Mouse (Mus musculus): Measurements from ENCODE around the gene Slc12a7. TPM values are rescaled to one million over a fixed set of nuclear protein-coding genes. Genes with fewer than 3 reads are reported as not detected.
"Not testable (repeated sequence)": the region's sequence is repeated elsewhere in the genome, so short reads cannot be mapped to it uniquely, and the experiment has no call there.

Gene Slc12a7
- polyA plus RNA-seq, 1 experiment from 2014 or later, result 43.4 TPM

DNA sequence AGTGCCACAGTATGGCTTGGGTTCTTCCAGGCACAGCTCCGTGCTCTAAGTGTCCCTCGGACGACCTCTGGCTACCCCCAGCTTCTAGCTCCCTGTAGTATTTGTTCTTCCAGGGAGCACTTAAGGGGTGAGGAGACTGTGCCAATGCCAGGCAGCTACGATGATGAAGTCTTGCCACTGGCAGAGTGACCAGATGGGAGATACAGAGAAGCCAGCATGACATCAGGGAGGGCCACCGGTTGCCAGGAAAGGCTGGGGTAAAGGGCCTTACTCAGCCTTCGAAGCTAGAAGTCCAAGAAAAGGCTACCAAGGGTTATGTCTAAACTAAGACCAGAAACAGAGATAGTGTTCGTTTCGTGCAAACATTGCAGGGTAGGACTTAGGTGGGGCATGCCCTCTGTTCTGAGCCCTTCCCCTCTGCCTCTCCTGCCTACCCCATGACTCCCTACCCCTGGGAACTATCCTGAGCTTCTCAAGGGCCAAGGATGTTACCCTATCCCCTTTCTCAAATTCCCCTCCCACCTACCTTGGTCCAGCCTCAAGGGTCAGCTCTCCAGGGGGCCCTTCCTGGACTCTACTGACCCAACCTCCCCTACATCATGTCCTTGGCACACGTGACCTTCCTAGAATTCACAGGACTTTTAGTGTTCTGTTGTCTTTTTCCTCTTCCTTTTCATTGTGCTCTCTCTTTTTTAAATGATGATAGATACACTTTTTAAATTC lies 31.6 kb upstream of the Slc12a7 start:
- H3K9me3 ChIP-seq, result no peaks in the 10 kb centered on the region
- H3K36me3 ChIP-seq, result no peaks in the 10 kb centered on the region
- H3K27me3 ChIP-seq (ENCODE audit: insufficient read depth, poor library complexity, severe bottlenecking), result no peaks in the 10 kb centered on the region
- no peak overlapping the region for H3K27ac ChIP-seq
- no peak overlapping the region for H3K4me3 ChIP-seq
- no peaks in the 10 kb centered on the region for H3K4me1 ChIP-seq (replicated peaks)
- 87% methylated on average over 9 of the region's 9 CpGs for WGBS
- no peak for DNase-seq (ENCODE audit: low spot score)

DNA sequence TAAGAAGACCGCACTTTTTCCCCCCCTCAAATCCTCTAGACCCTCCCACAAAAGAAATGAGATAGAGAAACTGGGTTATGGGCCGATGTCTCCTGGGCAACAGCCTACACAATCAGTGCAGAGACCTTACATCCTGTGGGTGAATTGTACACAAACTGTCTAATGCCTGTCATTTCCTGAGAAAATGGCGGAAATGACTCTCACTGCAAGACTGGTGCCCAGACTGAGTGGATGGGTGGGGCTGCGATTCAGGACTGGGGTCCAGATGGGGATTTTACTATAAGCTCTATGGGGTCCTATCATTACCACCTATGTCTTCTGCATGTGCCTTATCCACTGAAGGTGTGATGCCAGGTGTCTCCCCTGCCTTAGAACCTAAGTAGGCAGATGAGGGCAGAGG lies 30.1 kb upstream of the Slc12a7 start:
- WGBS, result 93% methylated on average over 4 of the region's 4 CpGs

DNA sequence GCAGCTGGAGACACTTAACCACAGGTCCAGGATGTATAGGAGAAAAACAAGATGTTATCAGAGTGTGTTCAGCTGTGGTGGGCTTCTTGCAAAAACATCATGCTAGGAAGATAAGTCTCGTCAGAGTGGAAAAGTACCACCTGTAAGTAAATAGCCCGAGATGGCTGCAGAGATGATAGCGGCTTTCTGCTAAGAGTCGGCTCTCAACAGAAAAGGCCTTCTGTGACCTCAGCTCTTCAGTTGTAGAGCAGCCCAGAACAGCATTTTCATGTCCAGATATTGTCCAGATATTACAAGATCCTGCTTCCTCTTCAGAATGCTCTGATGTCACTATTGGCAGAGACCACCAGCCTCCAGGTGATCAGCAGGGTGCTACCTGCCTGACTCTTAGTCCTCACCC lies 29.4 kb upstream of the Slc12a7 start:
- H3K27me3 ChIP-seq (ENCODE audit: insufficient read depth, poor library complexity, severe bottlenecking); H3K4me1 ChIP-seq (replicated peaks); H3K4me3 ChIP-seq; DNase-seq (ENCODE audit: low spot score); H3K36me3 ChIP-seq; H3K27ac ChIP-seq; H3K9me3 ChIP-seq: not testable (repeated sequence)
- WGBS, result 88% methylated on average over 4 of the region's 4 CpGs

More for the DNA sequence above, 30.1 kb upstream of the Slc12a7 start:
- DNase-seq (ENCODE audit: low spot score), result no peak
- H3K9me3 ChIP-seq, result no peaks in the 10 kb centered on the region
- H3K27me3 ChIP-seq (ENCODE audit: insufficient read depth, poor library complexity, severe bottlenecking), result no peaks in the 10 kb centered on the region
- H3K4me3 ChIP-seq, result no peak overlapping the region
- H3K4me1 ChIP-seq (replicated peaks), result no peaks in the 10 kb centered on the region
- no peaks in the 10 kb centered on the region for H3K36me3 ChIP-seq
- no peak overlapping the region for H3K27ac ChIP-seq

DNA sequence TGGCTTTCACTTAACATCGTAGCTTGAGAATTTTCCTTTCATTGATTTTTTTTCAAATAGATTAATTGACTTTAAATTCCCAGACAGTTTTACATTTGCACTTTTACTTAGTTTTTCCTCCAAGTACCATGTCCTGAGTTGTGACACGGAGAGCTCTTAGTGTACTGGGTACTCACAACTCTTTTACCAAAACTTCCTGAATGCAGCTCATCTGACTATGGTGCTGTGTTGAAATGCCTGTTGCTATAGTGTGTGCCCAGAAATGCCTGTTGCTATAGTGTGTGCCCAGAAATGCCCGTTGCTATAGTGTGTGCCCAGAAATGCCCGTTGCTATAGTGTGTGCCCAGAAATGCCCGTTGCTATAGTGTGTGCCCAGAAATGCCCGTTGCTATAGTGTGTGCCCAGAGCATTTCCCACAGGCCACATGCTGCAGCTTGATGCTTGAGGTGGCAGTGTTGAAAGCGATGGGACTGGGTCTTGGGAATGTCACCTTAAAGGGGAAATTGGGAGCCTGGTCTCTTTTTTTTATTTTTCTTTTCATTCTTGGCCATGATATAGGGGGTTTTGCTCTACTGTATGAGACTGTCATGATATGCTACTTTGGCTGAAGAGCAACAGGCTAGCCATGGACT lies 28.1 kb upstream of the Slc12a7 start, which contains the start of gene Slc6a19:
TSS of gene Slc6a19 (minus strand) at position 172 of the 632 bp plus-strand sequence.
- H3K27me3 ChIP-seq (ENCODE audit: insufficient read depth, poor library complexity, severe bottlenecking), result no peaks in the 10 kb centered on the region
- H3K9me3 ChIP-seq, result no peaks in the 10 kb centered on the region
- 90% methylated on average over 7 of the region's 7 CpGs for WGBS
- no peaks in the 10 kb centered on the region for H3K36me3 ChIP-seq
- no peak for DNase-seq (ENCODE audit: low spot score)
- H3K4me3 ChIP-seq, result no peak within 1 kb of the TSS
- H3K4me1 ChIP-seq (replicated peaks), result no peaks in the 10 kb centered on the region
- H3K27ac ChIP-seq, result no peak within 1 kb of the TSS

DNA sequence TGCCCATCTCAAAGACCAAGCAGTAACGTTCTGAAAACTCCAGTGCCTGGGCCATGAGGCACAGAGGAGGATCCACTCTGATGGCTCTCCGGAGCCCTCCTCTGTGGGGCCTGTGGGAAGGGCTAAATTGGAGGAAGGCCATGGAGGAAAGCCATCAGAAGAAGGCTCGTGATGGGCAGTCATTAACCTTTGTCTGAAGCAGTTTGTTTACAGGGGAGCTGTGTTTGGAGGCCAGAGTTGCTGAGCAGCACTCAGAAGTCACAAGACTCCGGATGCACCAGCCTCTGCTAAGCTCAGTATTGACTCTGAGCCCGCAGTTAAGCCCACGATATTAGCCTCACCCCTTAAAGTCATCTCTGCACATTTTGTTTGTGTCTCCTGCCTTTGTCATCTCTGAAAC lies 23.4 kb upstream of the Slc12a7 start:
- Histone ChIP-seq H3K27ac (no peak overlapping the region), H3K36me3 (no peaks in the 10 kb centered on the region), H3K4me3 (no peak overlapping the region), H3K9me3 (no peaks in the 10 kb centered on the region), H3K27me3 (ENCODE audit: insufficient read depth, poor library complexity, severe bottlenecking) (no peaks in the 10 kb centered on the region), H3K4me1 (replicated peaks) (no peaks in the 10 kb centered on the region)
- no peak for DNase-seq (ENCODE audit: low spot score)
- WGBS, result 83% methylated on average over 6 of the region's 6 CpGs

DNA sequence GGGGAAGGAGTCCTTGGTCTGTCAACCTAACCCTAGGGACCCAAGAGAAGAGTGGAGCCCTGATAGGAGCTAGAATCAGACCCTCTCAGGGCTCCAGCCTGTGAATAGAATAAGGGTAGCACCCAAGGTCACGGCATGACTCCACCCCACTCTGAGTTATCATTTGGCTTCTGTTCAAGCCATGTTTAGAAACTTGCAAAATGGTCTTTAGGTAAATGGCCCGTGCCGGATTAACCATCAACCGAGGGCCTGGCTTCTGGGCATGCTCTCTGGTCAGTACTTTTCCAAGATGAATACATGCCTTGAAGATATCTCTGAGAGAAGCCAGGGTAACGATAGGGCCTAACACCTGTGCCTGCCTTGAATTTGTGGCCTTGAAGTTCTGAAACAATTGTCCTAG lies 21.7 kb upstream of the Slc12a7 start:
- no peaks in the 10 kb centered on the region for H3K36me3 ChIP-seq
- 95% methylated on average over 5 of the region's 5 CpGs for WGBS

DNA sequence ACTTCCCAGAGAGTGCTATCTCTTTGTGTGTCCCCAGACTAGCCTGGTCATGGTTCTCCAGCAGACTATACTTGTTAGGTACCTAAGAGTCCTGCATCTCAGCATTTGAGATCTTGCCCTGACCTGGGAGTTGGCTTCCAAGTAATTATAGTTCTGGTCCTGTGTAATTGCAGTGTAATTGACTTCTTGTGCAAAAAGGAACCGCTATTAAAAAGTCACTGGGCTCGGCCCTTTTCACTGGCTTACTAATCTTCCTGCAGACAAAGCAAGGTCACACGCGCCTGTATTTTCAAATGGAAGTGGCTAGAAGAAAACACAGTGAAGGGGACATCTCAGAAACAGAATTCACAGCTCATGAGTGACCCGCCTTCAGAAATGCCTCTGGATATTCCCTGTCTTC lies 21.1 kb upstream of the Slc12a7 start:
- DNase-seq (ENCODE audit: low spot score), result no peak
- Histone ChIP-seq H3K27ac (no peak overlapping the region), H3K4me1 (replicated peaks) (no peaks in the 10 kb centered on the region), H3K36me3 (no peaks in the 10 kb centered on the region), H3K4me3 (no peak overlapping the region), H3K9me3 (no peaks in the 10 kb centered on the region), H3K27me3 (ENCODE audit: insufficient read depth, poor library complexity, severe bottlenecking) (0 out of 2 replicates have a peak, but pooled peaks cover 3% of the 10 kb centered on the region)
- WGBS, result 89% methylated on average over 5 of the region's 5 CpGs

More for the DNA sequence above, 21.7 kb upstream of the Slc12a7 start:
- Histone ChIP-seq H3K27me3 (ENCODE audit: insufficient read depth, poor library complexity, severe bottlenecking) (no peaks in the 10 kb centered on the region), H3K4me1 (replicated peaks) (no peaks in the 10 kb centered on the region), H3K27ac (no peak overlapping the region), H3K9me3 (no peaks in the 10 kb centered on the region), H3K4me3 (no peak overlapping the region)
- no peak for DNase-seq (ENCODE audit: low spot score)

DNA sequence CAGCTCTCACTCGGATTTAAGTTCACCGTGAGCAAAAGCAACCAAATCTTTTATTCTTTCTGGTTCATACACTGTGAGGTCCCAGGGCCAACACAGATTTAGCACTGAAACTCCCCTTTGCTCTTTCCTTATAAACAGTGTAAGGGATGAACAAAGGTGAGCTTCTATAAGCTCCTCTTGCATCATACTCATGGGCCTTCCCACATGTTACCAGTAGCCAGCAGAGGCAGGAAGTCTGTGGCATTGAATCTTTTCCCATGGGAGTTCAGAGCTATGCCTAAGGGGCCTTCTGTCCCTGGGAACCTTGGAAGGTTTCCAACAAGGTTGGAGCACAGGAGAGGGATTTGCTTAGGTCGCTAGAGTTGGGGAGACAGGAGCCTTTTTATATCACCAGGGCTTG lies 20.7 kb upstream of the Slc12a7 start:
- H3K27me3 ChIP-seq (ENCODE audit: insufficient read depth, poor library complexity, severe bottlenecking), result 0 out of 2 replicates have a peak, but pooled peaks cover 3% of the 10 kb centered on the region
- 82% methylated on average over 3 of the region's 3 CpGs for WGBS

DNA sequence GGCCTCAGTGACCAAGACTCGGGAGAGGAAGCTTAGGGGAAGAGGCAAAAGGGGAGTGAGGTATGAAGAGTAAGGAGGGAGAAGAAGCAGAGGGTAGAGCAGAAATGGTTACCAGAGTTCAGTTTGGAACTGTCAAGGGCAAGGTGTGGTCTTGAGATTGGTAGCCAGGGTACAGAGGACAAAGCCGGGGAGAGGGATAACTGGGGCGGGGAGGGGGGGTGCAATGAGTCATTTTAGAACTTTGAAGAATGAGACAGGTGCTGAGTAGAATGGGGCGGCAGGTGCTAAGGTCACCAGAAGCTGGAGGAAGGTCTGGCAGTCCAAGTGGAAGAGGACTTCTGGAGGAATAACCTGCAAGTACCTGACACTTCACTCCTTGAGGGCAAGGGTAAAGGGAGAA lies 19.7 kb upstream of the Slc12a7 start:
- no peak for DNase-seq (ENCODE audit: low spot score)
- H3K9me3 ChIP-seq, result no peaks in the 10 kb centered on the region
- no peaks in the 10 kb centered on the region for H3K4me1 ChIP-seq (replicated peaks)
- H3K27me3 ChIP-seq (ENCODE audit: insufficient read depth, poor library complexity, severe bottlenecking), result 0 out of 2 replicates have a peak, but pooled peaks cover 3% of the 10 kb centered on the region
- H3K4me3 ChIP-seq, result no peak overlapping the region
- WGBS, result 84% methylated on average over 4 of the region's 4 CpGs
- no peak overlapping the region for H3K27ac ChIP-seq
- no peaks in the 10 kb centered on the region for H3K36me3 ChIP-seq

More for the DNA sequence above, 20.7 kb upstream of the Slc12a7 start:
- DNase-seq (ENCODE audit: low spot score), result no peak
- Histone ChIP-seq H3K4me3 (no peak overlapping the region), H3K27ac (no peak overlapping the region), H3K9me3 (no peaks in the 10 kb centered on the region), H3K36me3 (no peaks in the 10 kb centered on the region), H3K4me1 (replicated peaks) (no peaks in the 10 kb centered on the region)

DNA sequence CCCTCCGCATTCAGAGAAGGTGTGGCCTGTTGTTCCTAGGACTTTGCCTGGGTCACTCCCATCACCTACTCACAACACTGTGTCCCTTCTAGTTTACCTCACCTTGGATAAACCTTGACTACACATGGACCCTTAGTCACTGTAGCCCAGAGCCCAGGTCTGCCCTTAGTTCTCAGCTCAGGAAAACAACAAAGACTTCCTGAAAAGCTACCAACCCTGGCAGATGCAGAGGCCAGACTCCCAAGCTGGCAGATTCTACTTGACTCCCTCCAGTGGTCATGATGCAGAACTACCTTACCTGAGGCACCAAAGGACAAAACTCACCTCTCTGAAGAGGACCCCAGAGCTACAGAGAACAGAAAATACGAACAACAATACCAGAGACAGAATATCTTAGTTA lies 18.9 kb upstream of the Slc12a7 start:
- H3K27ac ChIP-seq, result no peak overlapping the region
- H3K27me3 ChIP-seq (ENCODE audit: insufficient read depth, poor library complexity, severe bottlenecking), result 0 out of 2 replicates have a peak, but pooled peaks cover 3% of the 10 kb centered on the region
- H3K4me1 ChIP-seq (replicated peaks), result no peaks in the 10 kb centered on the region
- no peaks in the 10 kb centered on the region for H3K36me3 ChIP-seq
- 69% methylated on average over 2 of the region's 2 CpGs for WGBS
- no peaks in the 10 kb centered on the region for H3K9me3 ChIP-seq
- no peak overlapping the region for H3K4me3 ChIP-seq
- DNase-seq (ENCODE audit: low spot score), result no peak

DNA sequence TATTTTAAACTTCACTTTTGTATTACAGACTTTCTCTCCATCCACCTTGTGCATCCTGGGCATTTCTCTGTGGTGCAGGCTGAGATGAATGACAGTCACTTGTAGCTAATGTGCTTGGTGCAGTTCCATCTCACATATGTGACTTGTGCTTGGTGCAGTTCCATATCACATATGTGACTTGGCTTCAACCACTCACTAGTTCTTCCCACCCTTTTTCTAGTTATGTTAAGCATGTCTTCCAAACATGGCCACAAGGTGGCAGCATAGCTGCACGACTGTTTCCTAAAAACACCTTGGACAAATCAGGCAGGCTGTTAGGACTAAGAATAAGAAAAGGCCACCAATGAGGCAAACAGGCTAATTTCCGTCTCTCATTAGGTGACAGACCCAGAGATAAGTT lies 14.7 kb upstream of the Slc12a7 start:
- 6% methylated on average over 2 of the region's 2 CpGs for WGBS
- Histone ChIP-seq H3K27me3 (ENCODE audit: insufficient read depth, poor library complexity, severe bottlenecking) (0 out of 2 replicates have a peak, but pooled peaks cover 3% of the 10 kb centered on the region), H3K36me3 (no peaks in the 10 kb centered on the region), H3K4me1 (replicated peaks) (no peaks in the 10 kb centered on the region; the same call in 1 of the 2 replicates), H3K27ac (no peak overlapping the region), H3K4me3 (no peak overlapping the region), H3K9me3 (no peaks in the 10 kb centered on the region)
- peak; percentile 82 for DNase-seq (ENCODE audit: low spot score)

DNA sequence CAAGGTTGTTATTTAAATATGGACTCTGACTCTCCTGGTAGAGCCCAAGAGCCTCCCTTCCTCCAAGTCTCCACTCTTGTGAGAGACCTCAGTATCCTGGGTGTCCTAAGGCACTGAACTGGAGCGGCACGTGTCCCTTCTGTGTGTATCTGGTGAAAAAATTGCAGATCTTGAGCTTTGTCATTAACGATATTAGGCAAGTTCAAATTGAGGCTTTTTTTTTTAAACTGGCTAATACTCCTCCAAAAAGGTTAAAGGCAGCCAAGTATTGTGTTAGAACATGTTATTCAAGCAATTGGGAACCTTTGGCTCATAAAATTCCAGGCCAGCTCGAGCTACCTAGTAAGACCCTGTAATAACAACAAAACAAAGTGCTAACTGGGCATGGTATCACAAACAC lies 12.7 kb upstream of the Slc12a7 start:
- Histone ChIP-seq H3K36me3 (no peaks in the 10 kb centered on the region), H3K4me1 (replicated peaks) (no peaks in the 10 kb centered on the region; the same call in 1 of the 2 replicates), H3K9me3 (no peaks in the 10 kb centered on the region), H3K27me3 (ENCODE audit: insufficient read depth, poor library complexity, severe bottlenecking) (0 out of 2 replicates have a peak, but pooled peaks cover 3% of the 10 kb centered on the region), H3K27ac (no peak overlapping the region), H3K4me3 (no peak overlapping the region)
- DNase-seq (ENCODE audit: low spot score), result no peak
- WGBS, result 85% methylated on average over 4 of the region's 4 CpGs

DNA sequence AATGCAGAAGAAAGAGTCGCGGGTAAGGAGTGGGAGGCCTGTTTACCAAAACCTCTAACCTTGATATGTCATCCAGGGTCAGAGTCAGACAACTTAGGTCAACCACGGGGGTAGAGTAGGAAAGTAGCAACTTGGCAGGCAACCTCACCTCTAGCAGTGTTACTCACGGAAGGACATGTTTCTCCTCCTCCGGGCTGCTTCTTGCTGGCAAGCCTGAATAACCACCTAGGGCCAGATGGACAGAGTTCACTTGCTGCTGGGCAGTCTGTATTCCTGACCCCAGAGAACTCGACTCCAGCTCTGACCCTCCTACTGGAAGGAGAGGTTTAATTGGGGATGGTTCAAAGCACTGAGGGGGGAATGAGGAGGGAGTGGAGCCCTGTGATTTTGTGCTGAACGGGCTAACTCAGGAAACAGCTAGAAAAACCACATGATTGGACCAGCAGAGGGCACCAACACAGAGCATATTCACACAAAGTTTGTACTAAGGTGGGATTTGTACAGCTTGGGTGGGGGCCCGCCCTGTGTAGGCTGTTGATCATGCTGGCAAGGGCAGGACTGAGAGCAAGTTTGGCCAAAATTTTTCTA lies 9.7 kb upstream of the Slc12a7 start:
- peak; percentile 38 for DNase-seq (ENCODE audit: low spot score)
- Histone ChIP-seq H3K4me3 (no peak overlapping the region), H3K27ac (no peak overlapping the region), H3K9me3 (no peaks in the 10 kb centered on the region), H3K36me3 (no peaks in the 10 kb centered on the region), H3K27me3 (ENCODE audit: insufficient read depth, poor library complexity, severe bottlenecking) (no peaks in the 10 kb centered on the region), H3K4me1 (replicated peaks) (peaks cover 9% of the 10 kb centered on the region; the same call in 1 of the 2 replicates)
- 36% methylated on average over 8 of the region's 8 CpGs for WGBS

Data from hindbrain, embryonic 10.5 days (tissue).